Mouse (Mus musculus) midbrain, embryonic 15.5 days (tissue): ENCODE measurements at regions not wholly inside any gene's neighbourhood (a gene's known extent, or its start where the extent isn't known, plus 50 kb on each side); places are given as distances from the start of the nearest gene placed in this dataset.
A peak's percentile ranks its signal among the peaks of the same experiment; 100 is the strongest.

Experiments used
- ATAC-seq: fragments of 200-750 bp; cut with Nextera tagmentation; replicated peaks from 2 replicates; pipeline ENCODE4 v1.8.0; 2017; ENCODE audit warnings: moderate TSS enrichment
- H3K27ac ChIP-seq: fragments of 300-500 bp; sonication (generic); 2 replicates; pipeline ENCODE4 v1.5.1; 2015; ENCODE audit warnings: mild to moderate bottlenecking, inconsistent platforms
- H3K27me3 ChIP-seq: fragments of 300-500 bp; sonication (generic); replicated peaks from 2 replicates; pipeline ENCODE4 v1.6.1; 2015; ENCODE audit warnings: inconsistent platforms
- H3K36me3 ChIP-seq: fragments of 300-500 bp; sonication (generic); replicated peaks from 2 replicates; pipeline ENCODE4 v1.6.1; 2015; ENCODE audit warnings: inconsistent platforms
- H3K4me1 ChIP-seq: fragments of 300-500 bp; sonication (generic); 2 replicates; pipeline ENCODE4 v1.6.1; 2015; ENCODE audit warnings: inconsistent platforms
- H3K4me2 ChIP-seq: fragments of 300-500 bp; sonication (generic); 2 replicates; pipeline ENCODE4 v1.6.1; 2015; ENCODE audit warnings: inconsistent platforms, mild to moderate bottlenecking, moderate library complexity
- H3K4me3 ChIP-seq: fragments of 300-500 bp; sonication (generic); 2 replicates; pipeline ENCODE4 v1.5.1; 2015; ENCODE audit warnings: mild to moderate bottlenecking, inconsistent platforms
- H3K9ac ChIP-seq: fragments of 300-500 bp; sonication (generic); 2 replicates; pipeline ENCODE4 v1.6.1; 2015; ENCODE audit warnings: mild to moderate bottlenecking, inconsistent platforms
- H3K9me3 ChIP-seq: fragments of 300-500 bp; sonication (generic); 2 replicates; pipeline ENCODE4 v1.6.1; 2016; ENCODE audit warnings: inconsistent platforms
- WGBS: fragments of 180-500 bp; shearing (Covaris S2); methylation state at CpG from one replicate; pipeline ENCODE4 v1.1.7; 2015; ENCODE audit warnings: mixed read lengths; 5-methylcytosine and 5-hydroxymethylcytosine counted together

- Histone ChIP-seq H3K36me3 (no peaks in the 10 kb centered on the region), H3K9me3 (no peaks in the 10 kb centered on the region), H3K27ac (no peak overlapping the region), H3K4me1 (no peaks in the 10 kb centered on the region), H3K4me3 (no peak overlapping the region), H3K4me2 (no peak overlapping the region), H3K9ac (no peak overlapping the region), H3K27me3 (no peaks in the 10 kb centered on the region)
- no peak for ATAC-seq
- 58% methylated on average over 2 of the region's 2 CpGs for WGBS
Observed at GRCm38 (mm10) chr6:73401059-73401458, 68.4 kb downstream of the 4931417E11Rik start.

GRCm38 (mm10) chr6:73389301-73389700 is 80.2 kb downstream of the 4931417E11Rik start:
- no peak for ATAC-seq
- no peak overlapping the region for H3K9ac ChIP-seq
- no peaks in the 10 kb centered on the region for H3K4me1 ChIP-seq
- no peak overlapping the region for H3K4me3 ChIP-seq
- no peak overlapping the region for H3K27ac ChIP-seq
- H3K27me3 ChIP-seq = no peaks in the 10 kb centered on the region
- 75% methylated on average over 6 of the region's 6 CpGs for WGBS
- H3K9me3 ChIP-seq = no peaks in the 10 kb centered on the region
- no peaks in the 10 kb centered on the region for H3K36me3 ChIP-seq
- H3K4me2 ChIP-seq = no peak overlapping the region

GRCm38 (mm10) chr6:73386261-73386660 is 83.2 kb downstream of the 4931417E11Rik start:
- H3K4me2 ChIP-seq = no peak overlapping the region
- H3K27ac ChIP-seq = no peak overlapping the region
- no peaks in the 10 kb centered on the region for H3K9me3 ChIP-seq
- no peak overlapping the region for H3K9ac ChIP-seq
- H3K36me3 ChIP-seq = no peaks in the 10 kb centered on the region
- H3K4me1 ChIP-seq = no peaks in the 10 kb centered on the region
- no peak for ATAC-seq
- no peaks in the 10 kb centered on the region for H3K27me3 ChIP-seq
- WGBS = 93% methylated on average over 3 of the region's 3 CpGs
- no peak overlapping the region for H3K4me3 ChIP-seq

GRCm38 (mm10) chr6:73379825-73380224 is 89.6 kb downstream of the 4931417E11Rik start:
- Histone ChIP-seq H3K27me3 (no peaks in the 10 kb centered on the region), H3K27ac (no peak overlapping the region), H3K4me1 (no peaks in the 10 kb centered on the region), H3K4me2 (no peak overlapping the region), H3K9me3 (peaks cover 2% of the 10 kb centered on the region; the same call in 1 of the 2 replicates), H3K4me3 (no peak overlapping the region), H3K36me3 (no peaks in the 10 kb centered on the region), H3K9ac (no peak overlapping the region)
- ATAC-seq = no peak
- 87% methylated on average over 5 of the region's 5 CpGs for WGBS

GRCm38 (mm10) chr6:73377884-73378283 is 91.6 kb downstream of the 4931417E11Rik start:
- Histone ChIP-seq H3K27ac (no peak overlapping the region), H3K4me3 (no peak overlapping the region), H3K4me1 (no peaks in the 10 kb centered on the region), H3K9me3 (peaks cover 2% of the 10 kb centered on the region; the same call in 1 of the 2 replicates), H3K27me3 (no peaks in the 10 kb centered on the region), H3K9ac (no peak overlapping the region), H3K4me2 (no peak overlapping the region), H3K36me3 (no peaks in the 10 kb centered on the region)
- 87% methylated on average over 8 of the region's 8 CpGs for WGBS
- ATAC-seq = no peak

GRCm38 (mm10) chr6:73376291-73376690 is 93.2 kb downstream of the 4931417E11Rik start:
- Histone ChIP-seq H3K4me2 (no peak overlapping the region), H3K36me3 (no peaks in the 10 kb centered on the region), H3K4me1 (no peaks in the 10 kb centered on the region), H3K9ac (no peak overlapping the region), H3K27me3 (no peaks in the 10 kb centered on the region), H3K4me3 (no peak overlapping the region), H3K9me3 (peaks cover 2% of the 10 kb centered on the region; the same call in 1 of the 2 replicates), H3K27ac (no peak overlapping the region)
- 96% methylated on average over 11 of the region's 11 CpGs for WGBS
- no peak for ATAC-seq

GRCm38 (mm10) chr6:73372901-73373300 is 96.6 kb downstream of the 4931417E11Rik start:
- H3K4me1 ChIP-seq = 0 out of 2 replicates have a peak, but pooled peaks cover 6% of the 10 kb centered on the region
- H3K4me3 ChIP-seq = no peak overlapping the region
- WGBS = 72% methylated on average over 5 of the region's 5 CpGs
- H3K27ac ChIP-seq = no peak overlapping the region
- no peak overlapping the region for H3K9ac ChIP-seq
- no peak overlapping the region for H3K4me2 ChIP-seq
- ATAC-seq = no peak
- no peaks in the 10 kb centered on the region for H3K27me3 ChIP-seq
- H3K36me3 ChIP-seq = no peaks in the 10 kb centered on the region
- peaks cover 2% of the 10 kb centered on the region; the same call in 1 of the 2 replicates for H3K9me3 ChIP-seq

GRCm38 (mm10) chr6:73371866-73372265 is 97.6 kb downstream of the 4931417E11Rik start:
- Histone ChIP-seq H3K9ac (no peak overlapping the region), H3K4me1 (0 out of 2 replicates have a peak, but pooled peaks cover 6% of the 10 kb centered on the region), H3K9me3 (peaks cover 2% of the 10 kb centered on the region; the same call in 1 of the 2 replicates), H3K4me3 (no peak overlapping the region), H3K4me2 (no peak overlapping the region), H3K36me3 (no peaks in the 10 kb centered on the region), H3K27me3 (no peaks in the 10 kb centered on the region), H3K27ac (no peak overlapping the region)
- ATAC-seq = no peak
- WGBS = 93% methylated on average over 5 of the region's 5 CpGs

- Histone ChIP-seq H3K4me1 (0 out of 2 replicates have a peak, but pooled peaks cover 6% of the 10 kb centered on the region), H3K9me3 (no peaks in the 10 kb centered on the region), H3K4me3 (no peak overlapping the region), H3K27ac (no peak overlapping the region), H3K9ac (no peak overlapping the region), H3K27me3 (no peaks in the 10 kb centered on the region), H3K4me2 (no peak overlapping the region), H3K36me3 (no peaks in the 10 kb centered on the region)
- WGBS = 96% methylated on average over 4 of the region's 4 CpGs
- ATAC-seq = no peak
Observed at GRCm38 (mm10) chr6:73370901-73371300, 98.6 kb downstream of the 4931417E11Rik start.

- 0 out of 2 replicates have a peak, but pooled peaks cover 6% of the 10 kb centered on the region for H3K4me1 ChIP-seq
- no peak overlapping the region for H3K4me3 ChIP-seq
- 21% methylated on average over 6 of the region's 6 CpGs for WGBS
- no peak overlapping the region for H3K27ac ChIP-seq
- no peaks in the 10 kb centered on the region for H3K36me3 ChIP-seq
- no peak for ATAC-seq
- no peaks in the 10 kb centered on the region for H3K27me3 ChIP-seq
- H3K4me2 ChIP-seq = peak overlapping the region; percentile 33
- H3K9ac ChIP-seq = no peak overlapping the region
- no peaks in the 10 kb centered on the region for H3K9me3 ChIP-seq
Observed at GRCm38 (mm10) chr6:73368836-73369141, 100.7 kb downstream of the 4931417E11Rik start.

GRCm38 (mm10) chr6:73368047-73368835 is 101.2 kb downstream of the 4931417E11Rik start:
- H3K27ac ChIP-seq = no peak overlapping the region
- peak overlapping the region; percentile 33 for H3K4me2 ChIP-seq
- no peak overlapping the region for H3K4me3 ChIP-seq
- no peaks in the 10 kb centered on the region for H3K27me3 ChIP-seq
- H3K36me3 ChIP-seq = no peaks in the 10 kb centered on the region
- 9% methylated on average over 21 of the region's 21 CpGs for WGBS
- H3K9me3 ChIP-seq = no peaks in the 10 kb centered on the region
- no peak overlapping the region for H3K9ac ChIP-seq
- ATAC-seq = peak; percentile 74
- 0 out of 2 replicates have a peak, but pooled peaks cover 6% of the 10 kb centered on the region for H3K4me1 ChIP-seq

GRCm38 (mm10) chr6:73367616-73368015 is 101.9 kb downstream of the 4931417E11Rik start:
- no peak overlapping the region for H3K27ac ChIP-seq
- peak overlapping the region; percentile 33; the same call in 1 of the 2 replicates for H3K4me2 ChIP-seq
- H3K4me1 ChIP-seq = 0 out of 2 replicates have a peak, but pooled peaks cover 6% of the 10 kb centered on the region
- ATAC-seq = peak; percentile 84
- no peaks in the 10 kb centered on the region for H3K36me3 ChIP-seq
- 7% methylated on average over 5 of the region's 5 CpGs for WGBS
- no peak overlapping the region for H3K4me3 ChIP-seq
- no peaks in the 10 kb centered on the region for H3K27me3 ChIP-seq
- H3K9me3 ChIP-seq = no peaks in the 10 kb centered on the region
- no peak overlapping the region for H3K9ac ChIP-seq

GRCm38 (mm10) chr6:73366626-73367025 is 102.8 kb downstream of the 4931417E11Rik start:
- ATAC-seq = no peak
- H3K27me3 ChIP-seq = no peaks in the 10 kb centered on the region
- H3K9me3 ChIP-seq = no peaks in the 10 kb centered on the region
- no peaks in the 10 kb centered on the region for H3K36me3 ChIP-seq
- no peak overlapping the region for H3K4me3 ChIP-seq
- no peak overlapping the region for H3K9ac ChIP-seq
- H3K27ac ChIP-seq = no peak overlapping the region
- no peak overlapping the region for H3K4me2 ChIP-seq
- WGBS = 83% methylated on average over 2 of the region's 2 CpGs
- H3K4me1 ChIP-seq = 0 out of 2 replicates have a peak, but pooled peaks cover 6% of the 10 kb centered on the region
